9 mouse cellular contexts compared by ENCODE assay signal in the genomic region with DNA sequence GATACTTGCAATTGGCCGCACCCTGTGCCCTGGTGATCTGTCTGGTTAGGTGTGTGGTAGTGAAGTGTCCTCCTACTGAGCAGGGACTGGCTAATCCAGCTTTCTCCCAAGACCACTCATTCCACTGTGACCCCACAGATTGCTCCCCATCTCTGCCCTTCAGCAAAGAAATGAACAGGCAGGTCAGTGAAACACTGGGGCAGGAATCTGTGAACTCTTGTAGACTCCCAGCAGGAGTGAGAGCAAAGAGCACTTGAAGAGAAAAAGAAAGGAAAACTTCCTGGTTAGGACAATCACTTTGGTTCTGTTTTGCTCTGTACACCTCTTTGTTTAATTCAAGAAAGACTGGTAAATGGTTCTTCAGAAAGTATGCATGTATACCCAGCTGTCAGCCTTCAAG. TPM values are rescaled to one million over a fixed set of nuclear protein-coding genes. Genes with fewer than 3 reads are reported as not detected.
DNase-seq lines count a peak whose midpoint lies in the region; ATAC-seq and TF ChIP-seq lines count a peak whose summit lies in the region.
"Had no signal": no experiment of that assay in that cellular context is flagged by ENCODE, and none has a peak within 500 bp of the region (broad histone marks: within the 10 kb centered on the region; RNA-seq: fewer than 3 reads in every experiment).

No protein-coding gene starts in this region.

- peak overlapping the region; percentile 53 for H3K4me3 ChIP-seq in liver, embryonic 12.5 days
- H3K4me3 ChIP-seq in embryonic fibroblast, embryonic 13.5 days (ENCODE audit: insufficient read depth, low read length): peak overlapping the region; percentile 86
- H3K4me3 ChIP-seq in neural tube, embryonic 14.5 days (ENCODE audit: low read depth, low read length): peak overlapping the region; percentile 74

- no peak overlapping the region for H3K27ac ChIP-seq in liver, embryonic 12.5 days
- peak overlapping the region; percentile 48 for H3K27ac ChIP-seq in embryonic fibroblast, embryonic 13.5 days (ENCODE audit: insufficient read depth, low read length)
- no peak overlapping the region for H3K27ac ChIP-seq in neural tube, embryonic 14.5 days (ENCODE audit: low read depth, low read length)

- H3K4me2 ChIP-seq in liver, embryonic 12.5 days: peak overlapping the region; percentile 69
- peak overlapping the region; percentile 81 for H3K4me2 ChIP-seq in neural tube, embryonic 14.5 days (ENCODE audit: low read depth, low read length)

- no peak; the same call in 1 of the 2 replicates for TF ChIP-seq POLR2A in embryonic fibroblast, embryonic 13.5 days (IDR thresholded peaks at IDR 0.05; ENCODE audit: low read depth, low read length)

- ATAC-seq in liver, embryonic 12.5 days: no peak
- ATAC-seq in neural tube, embryonic 14.5 days (ENCODE audit: low read depth): no peak

- no peaks in the 10 kb centered on the region for H3K4me1 ChIP-seq in liver, embryonic 12.5 days
- peaks cover 2% of the 10 kb centered on the region; the same call in 1 of the 2 replicates for H3K4me1 ChIP-seq in embryonic fibroblast, embryonic 13.5 days (ENCODE audit: control insufficient read depth, insufficient read depth, low read length)
- H3K4me1 ChIP-seq in neural tube, embryonic 14.5 days (ENCODE audit: control insufficient read depth, insufficient read depth, low read length): 0 out of 2 replicates have a peak, but pooled peaks cover 2% of the 10 kb centered on the region

- H3K9me3 ChIP-seq in liver, embryonic 12.5 days (replicated peaks): no peaks in the 10 kb centered on the region
- no peaks in the 10 kb centered on the region for H3K9me3 ChIP-seq in neural tube, embryonic 14.5 days (ENCODE audit: control insufficient read depth, low read length)

- H3K36me3 ChIP-seq in liver, embryonic 12.5 days: no peaks in the 10 kb centered on the region
- H3K36me3 ChIP-seq in neural tube, embryonic 14.5 days (ENCODE audit: control insufficient read depth, insufficient read depth, low read length): no peaks in the 10 kb centered on the region

- no peak for TF ChIP-seq CTCF in embryonic fibroblast, embryonic 13.5 days (IDR thresholded peaks at IDR 0.05; ENCODE audit: borderline replicate concordance, insufficient read depth, low read length)

- WGBS in liver, embryonic 12.5 days (ENCODE audit: insufficient replicate concordance): 26% methylated on average over 1 of the region's 1 CpGs
- 25% methylated on average over 1 of the region's 1 CpGs for WGBS in neural tube, embryonic 14.5 days

- DNase-seq in liver: no peak
- DNase-seq in kidney, adult 9 months: peak; percentile 70
- no peak for DNase-seq in cerebellum, adult 11-12 months
- DNase-seq in thymus, postnatal 25 days: no peak
- DNase-seq in adipocyte (ENCODE audit: low spot score): no peak

- no peak overlapping the region for H3K9ac ChIP-seq in liver, embryonic 12.5 days
- H3K9ac ChIP-seq in neural tube, embryonic 14.5 days (replicated peaks; ENCODE audit: low read depth, low read length): peak overlapping the region; percentile 74

- H3K27me3 ChIP-seq in liver, embryonic 12.5 days (replicated peaks): peaks cover 33% of the 10 kb centered on the region
- peaks cover 3% of the 10 kb centered on the region; the same call in 1 of the 2 replicates for H3K27me3 ChIP-seq in neural tube, embryonic 14.5 days (ENCODE audit: control insufficient read depth, insufficient read depth, low read length)
- H3K27me3 ChIP-seq: Patski had no signal

RNA-seq across cellular contexts. Expression of a gene that starts 1.8 kb away (rescaled TPM):
- 3.1 and 3.9 TPM in 2 replicates for polyA plus RNA-seq in liver, embryonic 12.5 days (2016; fragmentation: Nextera tagmentation; extraction: Ambion mirVana)
- 104 and 121 TPM in 2 replicates for polyA plus RNA-seq in embryonic fibroblast, embryonic 13.5 days (2011; ENCODE audit: insufficient read length, low read depth, missing spikeins)
- polyA plus RNA-seq in neural tube, embryonic 14.5 days (2014; fragmentation: Nextera tagmentation; extraction: Ambion mirVana): 25.3 and 29.9 TPM in 2 replicates
